Mouse (Mus musculus) thymus, postnatal 10 days (tissue): ENCODE data around the gene Cryaa.

ENCODE experiments used
- DNase-seq, 2 experiments: peaks; one replicate each; pipeline ENCODE4 v3.0.0; 2021; ENCODE audit warnings: low spot score in 2 of 2

Gene Cryaa

DNA sequence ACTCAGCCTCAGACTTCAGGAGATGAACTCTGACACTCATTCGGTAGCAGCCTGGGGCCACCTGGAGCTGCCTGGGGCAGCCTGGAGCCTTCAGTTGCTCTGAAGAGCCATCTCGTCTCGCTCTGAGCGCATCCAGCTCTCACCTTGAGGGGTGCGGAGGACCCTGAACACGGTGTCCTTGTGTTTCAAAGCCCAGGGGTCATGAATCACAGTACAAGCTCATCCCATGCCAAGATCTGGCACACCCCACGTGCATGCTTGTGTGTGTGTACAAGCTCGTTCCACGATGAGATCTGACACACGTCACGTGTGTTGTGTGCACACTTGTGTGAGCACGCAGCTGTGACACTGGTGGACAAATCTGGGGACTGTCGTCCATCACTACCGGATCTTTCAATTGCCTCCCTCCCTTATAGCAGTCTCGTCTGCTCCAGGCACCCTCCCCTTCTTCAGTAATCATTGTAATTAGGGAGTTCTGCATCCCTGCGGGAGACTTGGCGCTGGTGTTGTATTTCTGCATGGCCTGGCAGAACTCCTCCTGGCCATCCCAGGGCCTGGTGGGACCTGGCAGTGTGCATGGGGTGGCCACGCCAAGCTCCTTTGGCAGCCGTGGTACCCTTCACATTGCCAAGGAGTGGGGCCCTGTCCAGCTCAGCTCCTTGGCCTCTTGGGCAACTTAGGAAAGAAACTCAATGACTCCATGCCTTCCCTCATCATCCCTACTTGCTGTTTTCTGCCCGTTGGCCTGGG is 27.8 kb downstream of the Cryaa start:
- DNase-seq, result no peak

DNA sequence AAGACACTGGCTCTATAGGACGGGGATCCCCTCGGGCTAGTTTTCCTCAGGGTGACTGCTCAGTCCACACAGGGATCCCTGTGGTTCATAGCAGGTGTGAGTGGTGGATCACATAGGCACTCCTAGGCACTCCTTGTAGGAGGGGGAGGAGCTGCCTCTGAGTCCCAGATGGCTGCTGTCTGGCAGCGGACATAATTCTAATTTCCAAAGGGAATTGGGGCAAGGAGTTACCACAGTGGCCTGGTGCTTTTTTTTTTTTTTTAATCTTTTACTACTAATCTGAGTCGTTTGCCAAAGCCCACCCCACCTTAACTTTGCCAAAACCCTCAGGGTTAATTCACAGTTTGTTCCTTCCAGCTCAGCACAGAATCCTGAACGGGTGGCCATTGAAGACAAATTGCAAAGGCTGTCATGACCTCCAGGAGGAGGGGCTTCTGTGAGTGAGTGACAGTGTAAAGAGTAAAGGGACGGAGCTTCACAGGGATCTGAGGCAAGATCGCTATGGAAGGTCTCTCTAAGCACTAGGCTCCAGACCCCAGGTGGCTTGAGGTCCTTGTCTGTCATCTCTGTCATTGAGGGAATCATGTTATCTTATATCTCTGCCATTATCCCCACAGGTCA is 31.6 kb downstream of the Cryaa start:
- DNase-seq, result no peak

DNA sequence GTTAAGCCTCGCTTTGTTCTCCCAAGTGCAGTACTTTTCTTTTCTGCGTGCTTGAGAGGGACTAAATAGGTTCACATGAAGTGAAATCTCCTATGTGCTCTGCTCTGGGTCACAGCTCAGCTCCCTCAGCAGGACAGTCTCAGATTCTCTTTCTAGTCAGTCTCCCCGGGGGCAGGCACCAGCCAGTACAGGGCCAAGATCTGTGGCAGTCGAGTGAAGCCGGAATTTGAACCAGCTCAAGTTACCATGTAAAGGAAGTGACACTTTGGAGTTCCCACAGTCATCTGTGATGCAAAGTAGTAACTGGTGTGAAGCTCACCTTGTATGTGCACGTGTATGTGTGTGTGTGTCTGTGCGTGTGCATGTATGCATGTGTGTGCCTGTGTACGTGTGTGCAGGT is 32.8 kb downstream of the Cryaa start:
- DNase-seq, result no peak

DNA sequence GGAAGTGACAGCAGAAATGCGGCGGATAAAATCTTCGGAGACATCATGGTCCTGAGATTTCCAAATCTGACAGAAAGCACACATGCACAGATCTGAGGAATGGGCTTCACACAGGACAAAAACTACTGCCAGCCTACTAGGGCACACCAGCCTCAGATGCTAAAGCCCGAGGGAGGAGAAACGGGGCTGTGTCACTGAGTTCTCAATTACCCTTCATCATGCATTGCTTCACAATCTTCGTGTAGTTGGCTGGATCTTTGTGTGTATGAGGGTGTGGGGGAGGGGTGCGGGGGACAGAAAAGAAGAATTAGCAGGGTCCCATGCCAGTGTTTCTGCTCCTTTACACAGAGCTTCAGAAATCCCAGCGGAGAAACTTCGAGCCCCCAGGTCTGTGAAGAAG is 36.1 kb downstream of the Cryaa start:
- no peak for DNase-seq

DNA sequence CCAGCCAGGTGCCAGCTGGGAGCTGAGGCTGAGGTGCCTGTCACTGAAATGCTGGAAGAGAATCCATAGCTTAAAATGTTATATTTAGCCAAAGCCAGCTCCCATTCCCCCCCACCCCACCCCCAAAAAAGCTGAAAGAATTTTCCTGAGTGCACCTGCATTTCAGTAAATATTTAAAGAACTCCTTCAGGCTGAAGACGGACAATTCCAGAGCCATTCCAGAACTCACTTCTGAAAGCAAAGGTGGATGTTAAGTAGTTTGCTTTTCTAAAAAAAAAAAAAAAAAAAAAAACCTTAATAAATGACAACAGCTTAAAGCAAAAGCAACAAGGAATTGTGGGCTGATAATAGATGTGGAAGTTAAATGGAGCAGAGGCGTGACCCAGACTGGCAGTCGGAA is 36.5 kb downstream of the Cryaa start:
- no peak for DNase-seq

DNA sequence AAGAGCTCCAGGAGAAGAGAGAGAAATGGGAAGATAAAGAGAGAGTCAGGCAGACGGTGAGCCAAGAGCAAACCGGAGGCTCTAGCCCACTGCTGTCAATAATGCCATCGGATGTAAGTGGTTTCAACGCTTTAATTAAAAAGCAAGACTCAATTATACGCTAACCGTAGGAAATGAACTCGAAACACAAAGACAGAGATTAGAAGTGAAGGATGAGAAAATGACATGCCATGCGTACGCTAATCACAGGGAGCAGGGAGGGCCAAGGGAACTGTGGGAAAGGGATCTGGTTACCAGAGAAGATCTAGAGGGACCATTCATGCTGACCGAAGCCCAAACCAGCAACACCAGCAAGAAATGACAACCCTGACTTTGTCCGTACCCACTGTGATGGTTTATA is 37.4 kb downstream of the Cryaa start:
- DNase-seq, result no peak

DNA sequence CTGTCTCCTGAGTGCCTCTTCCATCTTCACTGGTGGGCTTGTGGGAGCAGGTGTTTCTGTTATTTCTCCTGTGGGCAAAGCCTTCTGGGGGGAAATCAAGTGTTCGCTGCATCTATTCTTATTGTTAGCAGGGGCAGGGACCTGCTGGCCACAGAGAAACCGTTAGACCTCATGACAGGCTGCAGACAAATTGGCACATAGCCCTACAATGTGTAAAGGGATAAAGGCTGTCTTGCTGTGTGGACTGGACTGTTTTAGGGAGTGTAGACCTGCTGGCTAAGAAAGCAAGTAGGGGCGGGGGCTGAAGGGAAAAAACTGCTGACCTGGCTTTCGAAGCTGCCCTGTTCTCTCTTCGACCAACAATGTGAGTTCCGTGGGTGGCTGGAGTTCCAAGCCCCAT is 44.0 kb downstream of the Cryaa start:
- DNase-seq, result no peak

DNA sequence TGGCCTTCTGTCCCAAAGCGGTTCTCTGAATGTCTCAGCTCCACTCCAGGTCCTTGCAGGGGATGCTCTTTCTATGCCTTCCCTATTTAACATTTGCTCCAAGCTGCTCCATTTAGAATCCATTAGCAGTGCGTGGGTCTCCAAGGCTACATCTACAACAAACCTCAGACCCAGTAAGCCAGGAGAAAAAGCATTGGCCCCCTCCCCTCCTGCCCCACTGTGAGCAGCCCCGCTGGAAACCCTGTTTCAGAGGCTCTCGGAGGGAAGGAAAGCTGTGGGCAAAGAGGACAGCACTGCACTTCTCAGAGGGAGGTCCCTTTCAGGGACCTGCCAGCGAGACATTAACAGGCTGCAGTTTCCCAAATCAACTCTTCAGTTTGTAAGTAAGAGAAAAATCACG is 47.8 kb downstream of the Cryaa start:
- no peak for DNase-seq

DNA sequence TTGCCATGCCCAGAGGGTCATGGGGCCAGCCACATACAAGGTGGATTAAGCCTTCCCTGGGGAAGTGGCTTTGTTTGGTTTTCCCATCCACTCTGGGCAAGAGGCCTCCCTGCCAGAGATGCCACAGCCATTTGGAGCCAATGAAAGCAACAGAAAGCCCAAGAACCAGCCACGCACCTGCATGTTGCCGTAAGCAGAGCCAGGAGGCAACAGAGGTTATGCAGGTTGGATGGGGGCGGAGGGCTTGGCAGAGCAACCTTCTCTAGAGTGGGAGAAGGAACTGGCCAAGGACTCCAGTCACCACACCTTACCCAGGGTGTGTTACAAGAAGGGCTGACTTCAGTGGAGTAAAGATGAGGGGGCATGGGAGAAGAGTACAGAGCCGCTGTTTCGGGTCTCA is 48.6 kb downstream of the Cryaa start:
- no peak for DNase-seq

DNA sequence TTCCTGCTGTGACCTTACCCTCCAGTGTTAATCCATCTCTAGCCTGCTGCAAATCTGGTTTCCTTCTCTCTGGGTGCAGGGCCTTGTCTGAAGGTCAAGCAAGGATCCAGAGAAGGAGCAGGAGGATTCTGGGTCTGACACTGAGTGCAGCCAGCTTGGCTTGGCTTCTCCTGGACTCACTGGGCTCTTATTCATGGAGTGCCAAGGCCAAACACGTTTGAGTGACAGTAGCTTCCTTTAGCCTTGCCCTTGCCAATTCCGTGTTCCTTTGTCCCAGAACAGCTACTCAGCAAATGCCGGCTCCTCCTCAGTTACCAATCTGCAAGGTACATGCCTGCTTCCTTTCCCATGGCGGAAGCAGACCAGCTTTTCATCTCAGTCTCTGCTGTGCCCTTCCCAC is 49.6 kb downstream of the Cryaa start:
- DNase-seq, result no peak

DNA sequence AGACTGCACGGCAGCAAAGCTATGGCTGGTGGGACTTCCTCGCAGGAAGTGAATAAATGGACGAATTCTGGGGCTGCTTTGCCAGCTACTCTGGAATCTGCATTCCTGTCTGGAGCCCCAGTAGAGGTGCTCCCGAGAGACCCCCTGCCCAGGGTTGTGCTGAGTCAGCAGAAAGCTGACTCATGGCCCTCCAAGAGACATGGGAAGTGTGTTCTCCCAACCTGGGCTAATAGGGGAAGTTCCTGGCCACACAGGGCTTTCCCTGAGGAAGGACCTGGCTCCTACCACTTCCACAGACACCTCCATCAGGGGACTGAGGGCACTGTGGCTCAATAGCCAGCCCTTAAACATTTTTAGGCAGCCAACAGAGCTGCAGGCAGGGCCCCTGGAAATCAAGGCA is 50.4 kb downstream of the Cryaa start:
- DNase-seq, result no peak

DNA sequence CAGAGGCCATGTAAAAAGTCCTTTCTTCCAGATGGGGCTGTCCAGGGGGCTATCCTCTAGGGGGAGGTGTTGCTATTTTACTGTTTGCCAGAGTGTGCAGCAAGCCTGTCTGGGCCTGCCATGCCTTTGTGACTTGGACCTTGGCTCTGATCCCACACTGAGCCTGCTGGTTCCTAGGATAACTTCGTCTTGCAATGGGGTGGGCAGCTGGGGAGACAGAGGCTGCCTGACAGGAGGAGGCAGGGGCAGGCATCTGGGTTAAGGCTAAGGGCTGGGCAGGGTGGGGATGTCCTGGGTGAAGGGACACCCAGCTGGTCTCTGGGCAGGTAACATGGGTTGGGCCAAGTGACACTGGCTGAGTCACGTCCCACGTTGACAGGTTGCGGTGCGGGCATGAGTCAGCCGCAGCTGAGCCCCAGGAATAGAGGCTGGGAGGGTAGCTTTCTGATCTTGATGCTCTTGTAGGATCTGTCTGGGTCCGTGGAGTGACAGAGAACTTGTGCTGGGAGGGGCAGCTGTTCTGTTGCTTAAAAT is 51.4 kb downstream of the Cryaa start:
- no peak for DNase-seq

DNA sequence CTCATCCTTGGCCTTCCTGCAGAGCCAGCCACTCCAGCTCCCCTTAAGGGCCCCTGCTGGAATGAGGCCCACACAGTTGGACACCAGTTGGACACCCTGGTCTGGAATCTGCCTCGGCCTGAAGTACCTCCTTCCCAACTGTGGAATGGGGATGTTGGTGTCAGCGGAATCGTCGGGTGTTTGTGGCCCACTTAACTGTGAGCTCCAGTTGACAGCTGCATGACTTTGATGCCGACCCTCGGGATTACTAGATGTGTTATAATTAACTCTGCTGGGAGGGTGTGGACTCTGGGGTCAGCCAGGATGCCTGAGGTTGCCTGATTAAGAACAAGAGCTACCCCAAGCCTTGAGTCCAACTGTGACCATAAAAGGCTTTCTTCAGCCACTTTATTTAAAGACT is 53.4 kb downstream of the Cryaa start:
- DNase-seq, result no peak
